Mouse (Mus musculus) WW6 (cell line): ENCODE measurements around the gene Tmem268.

Experiments
- DNase-seq: peaks from one replicate; pipeline ENCODE4 v3.0.0-alpha.2; 2013; ENCODE audit warnings: low read depth, low spot score

The Tmem268 gene

GRCm38 (mm10) chr4:63555111-63555510, 3.5 kb upstream of the Tmem268 start:
- DNase-seq, result no peak

- no peak for DNase-seq
Measured at GRCm38 (mm10) chr4:63556665-63557064, 1.9 kb upstream of the Tmem268 start.

- DNase-seq, result no peak
Measured at GRCm38 (mm10) chr4:63557124-63558059, 1.2 kb upstream of the Tmem268 start.

- no peak for DNase-seq
Measured at GRCm38 (mm10) chr4:63559127-63559697, 631 bp downstream of the Tmem268 start.

- DNase-seq, result no peak
Measured at GRCm38 (mm10) chr4:63560079-63560478, 1.5 kb downstream of the Tmem268 start.

GRCm38 (mm10) chr4:63561861-63562675, 3.5 kb downstream of the Tmem268 start:
- DNase-seq, result no peak

GRCm38 (mm10) chr4:63562742-63563141, 4.2 kb downstream of the Tmem268 start:
- no peak for DNase-seq

GRCm38 (mm10) chr4:63567712-63568390, 9.3 kb downstream of the Tmem268 start:
- no peak for DNase-seq

GRCm38 (mm10) chr4:63569322-63569721, 10.7 kb downstream of the Tmem268 start:
- no peak for DNase-seq

GRCm38 (mm10) chr4:63570208-63570781, 11.7 kb downstream of the Tmem268 start:
- DNase-seq, result no peak

- DNase-seq, result no peak
Measured at GRCm38 (mm10) chr4:63572621-63573020, 14.0 kb downstream of the Tmem268 start.

GRCm38 (mm10) chr4:63579649-63580048, 21.1 kb downstream of the Tmem268 start:
- DNase-seq, result no peak

GRCm38 (mm10) chr4:63580078-63580477, 21.5 kb downstream of the Tmem268 start:
- DNase-seq, result no peak

GRCm38 (mm10) chr4:63582580-63582979, 24.0 kb downstream of the Tmem268 start:
- no peak for DNase-seq

- DNase-seq, result no peak
Measured at GRCm38 (mm10) chr4:63585216-63585615, 26.6 kb downstream of the Tmem268 start.

GRCm38 (mm10) chr4:63586240-63586639, 27.7 kb downstream of the Tmem268 start:
- no peak for DNase-seq

GRCm38 (mm10) chr4:63589987-63590386, 31.4 kb downstream of the Tmem268 start:
- DNase-seq, result no peak

- DNase-seq, result no peak
Measured at GRCm38 (mm10) chr4:63590538-63590937, 32.0 kb downstream of the Tmem268 start.

- DNase-seq, result no peak
Measured at GRCm38 (mm10) chr4:63594459-63595110, 36.0 kb downstream of the Tmem268 start.

- DNase-seq, result no peak
Measured at GRCm38 (mm10) chr4:63595259-63595658, 36.7 kb downstream of the Tmem268 start.

GRCm38 (mm10) chr4:63596010-63596409, 37.4 kb downstream of the Tmem268 start:
- DNase-seq, result no peak
